Mouse (Mus musculus) bone marrow macrophage, adult 2 months (primary cell): Measurements from ENCODE around the gene Rab3il1.

Experiments
- CTCF ChIP-seq: IDR thresholded peaks from 2 replicates; pipeline ENCODE4 v1.5.1; 2012; ENCODE audit warnings: low read depth, mild to moderate bottlenecking, low read length, moderate library complexity
- POLR2A ChIP-seq: IDR thresholded peaks from 2 replicates; pipeline ENCODE4 v1.6.1; 2012; ENCODE audit warnings: mild to moderate bottlenecking, low read depth, low read length, borderline replicate concordance

GRCm38 (mm10) chr19:9985900-9986421 lies 15.5 kb upstream of the Rab3il1 start:
- TF ChIP-seq CTCF (no peak), POLR2A (no peak)
